Mouse (Mus musculus) cerebellum, postnatal 10 days (tissue): ENCODE results near the gene Nt5c3b.

Source experiments
- DNase-seq, 2 experiments: peaks; one replicate each; pipeline ENCODE4 v3.0.0; 2021; ENCODE audit warnings: mixed read lengths in 2 of 2

The Nt5c3b gene

GRCm38 (mm10) chr11:100426820-100427219, 14.8 kb downstream of the Nt5c3b start:
- DNase-seq: no peak

- peak; percentile 87 for DNase-seq
Observed at GRCm38 (mm10) chr11:100425851-100426250, 15.8 kb downstream of the Nt5c3b start.

GRCm38 (mm10) chr11:100423836-100424235, 17.8 kb downstream of the Nt5c3b start:
- DNase-seq: no peak

- DNase-seq: no peak
Observed at GRCm38 (mm10) chr11:100421537-100421936, 20.1 kb downstream of the Nt5c3b start.

- DNase-seq: peak; percentile 49 to 51
Observed at GRCm38 (mm10) chr11:100414914-100415822, 26.4 kb downstream of the Nt5c3b start, which contains the start of gene Fkbp10. Gene Fkbp10 (plus strand): TSS chr11:100415697.

- DNase-seq: peak; percentile 91 to 92
Observed at GRCm38 (mm10) chr11:100414021-100414913, 27.3 kb downstream of the Nt5c3b start, which contains the start of gene P3h4. Gene P3h4 (minus strand): TSS chr11:100414836.

GRCm38 (mm10) chr11:100413541-100413940, 28.1 kb downstream of the Nt5c3b start:
- no peak for DNase-seq

GRCm38 (mm10) chr11:100411736-100412135, 29.9 kb downstream of the Nt5c3b start:
- DNase-seq: no peak

GRCm38 (mm10) chr11:100409686-100410085, 31.9 kb downstream of the Nt5c3b start:
- DNase-seq: peak in 1 of 2 experiments; percentile 37

GRCm38 (mm10) chr11:100408835-100409462, 32.7 kb downstream of the Nt5c3b start:
- no peak for DNase-seq

GRCm38 (mm10) chr11:100408076-100408834, 33.4 kb downstream of the Nt5c3b start:
- DNase-seq: peak; percentile 82 to 83

GRCm38 (mm10) chr11:100406995-100407705, 34.5 kb downstream of the Nt5c3b start:
- peak; percentile 86 for DNase-seq

- DNase-seq: peak; percentile 54 to 59
Observed at GRCm38 (mm10) chr11:100406273-100406672, 35.3 kb downstream of the Nt5c3b start.

- DNase-seq: no peak
Observed at GRCm38 (mm10) chr11:100404456-100405074, 37.0 kb downstream of the Nt5c3b start.

GRCm38 (mm10) chr11:100403445-100404134, 38.0 kb downstream of the Nt5c3b start:
- no peak for DNase-seq

GRCm38 (mm10) chr11:100402682-100403081, 38.9 kb downstream of the Nt5c3b start:
- no peak for DNase-seq

- DNase-seq: no peak
Observed at GRCm38 (mm10) chr11:100402240-100402639, 39.4 kb downstream of the Nt5c3b start.

- no peak for DNase-seq
Observed at GRCm38 (mm10) chr11:100400842-100401241, 40.8 kb downstream of the Nt5c3b start.

- peak in 1 of 2 experiments; percentile 32 for DNase-seq
Observed at GRCm38 (mm10) chr11:100399727-100400538, 41.7 kb downstream of the Nt5c3b start.
